Mouse (Mus musculus): ENCODE results near the gene Sema4c. TPM values are rescaled to one million over a fixed set of nuclear protein-coding genes. Genes with fewer than 3 reads are reported as not detected.

The Sema4c gene
- total and polyA plus RNA-seq, 3 experiments = 0.19 to 1.4 TPM; not detected in 1

DNA sequence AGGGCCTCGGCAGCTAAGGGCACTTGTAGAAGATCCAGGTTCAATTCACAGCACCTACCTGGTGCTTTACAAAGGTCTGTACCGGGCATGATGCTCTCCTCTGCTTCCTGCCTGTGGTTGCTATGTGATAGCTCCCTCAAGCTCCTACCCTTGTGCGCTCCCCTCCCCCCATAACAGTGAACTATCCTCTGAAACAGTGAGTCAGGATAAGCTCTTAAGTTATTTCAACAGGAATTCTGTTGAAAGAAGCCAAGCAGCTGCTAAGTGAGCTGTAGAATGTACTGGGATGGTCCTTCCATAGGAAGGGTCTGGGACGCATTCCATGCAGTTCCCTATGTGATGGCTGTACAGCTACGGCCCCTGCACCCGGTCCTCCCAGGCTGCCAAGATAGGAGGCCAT is 24.6 kb downstream of the Sema4c start:
- no peak overlapping the region for H3K9ac ChIP-seq (ENCODE audit: control insufficient read depth, low read depth, low read length, poor library complexity, severe bottlenecking)
- peaks cover 0 to 5% of the 10 kb centered on the region in 2 experiments; a peak in 2 of 4 replicates for H3K4me1 ChIP-seq (ENCODE audit: control insufficient read depth in 1 of 2, insufficient read depth in 2 of 2, low read length in 2 of 2)
- DNase-seq (ENCODE audit: low read depth, low spot score) = no peak
- no peaks in the 10 kb centered on the region for H3K79me2 ChIP-seq (ENCODE audit: control insufficient read depth, insufficient read depth, low read length, poor library complexity)
- H3K27ac ChIP-seq (ENCODE audit: control insufficient read depth, low read depth, low read length) = no peak overlapping the region
- no peaks in the 10 kb centered on the region for H3K9me3 ChIP-seq (replicated peaks; ENCODE audit: insufficient read depth, low read length)
- H3K36me3 ChIP-seq (ENCODE audit: control insufficient read depth in 1 of 2, insufficient read depth in 2 of 2, low read length in 2 of 2) = peaks cover 0 to 1% of the 10 kb centered on the region in 2 experiments; a peak in 1 of 4 replicates
- TF ChIP-seq HCFC1 (IDR thresholded peaks at IDR 0.05; ENCODE audit: low read depth, low read length) (no peak), TBP (IDR thresholded peaks at IDR 0.05; ENCODE audit: low read depth, low read length) (no peak), MYB (IDR thresholded peaks at IDR 0.05; ENCODE audit: low read depth, low read length) (no peak), POLR2AphosphoS5 (IDR thresholded peaks at IDR 0.05; ENCODE audit: borderline replicate concordance, low read depth, low read length) (no peak), E2F4 (IDR thresholded peaks at IDR 0.05; ENCODE audit: borderline replicate concordance, low read depth, low read length) (no peak), ZKSCAN1 (IDR thresholded peaks at IDR 0.05; ENCODE audit: low read depth, low read length) (no peak)
- H3K4me3 ChIP-seq (ENCODE audit: control insufficient read depth in 1 of 2, insufficient read depth in 1 of 2, low read depth in 2 of 2, low read length in 2 of 2) = no peak overlapping the region
- H3K27me3 ChIP-seq (ENCODE audit: control insufficient read depth in 1 of 2, insufficient read depth in 2 of 2, low read length in 2 of 2) = no peaks in the 10 kb centered on the region

DNA sequence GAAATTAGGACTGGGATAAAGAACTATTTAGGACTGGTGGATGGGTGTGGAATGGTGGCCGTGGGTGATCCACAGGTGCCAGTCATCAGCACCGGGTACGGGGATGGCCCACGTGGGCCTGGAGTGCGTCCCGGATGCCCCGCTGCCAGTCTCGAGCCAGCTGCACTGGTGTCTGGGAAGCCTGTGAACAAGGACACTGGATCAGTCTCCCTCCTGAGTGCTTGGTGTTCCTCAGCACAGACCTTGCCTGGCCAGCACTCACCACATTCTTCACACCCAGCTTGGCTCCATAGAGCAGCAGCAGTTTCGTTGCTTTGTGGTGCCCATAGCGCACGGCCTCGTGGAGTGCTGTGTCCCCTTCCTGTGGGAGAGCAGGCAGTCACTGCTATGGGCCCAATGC is 26.7 kb downstream of the Sema4c start:
- peaks cover 0 to 5% of the 10 kb centered on the region in 2 experiments; a peak in 2 of 4 replicates for H3K36me3 ChIP-seq (ENCODE audit: control insufficient read depth in 1 of 2, insufficient read depth in 2 of 2, low read length in 2 of 2)
- TF ChIP-seq MAX (IDR thresholded peaks at IDR 0.05; ENCODE audit: low read length) = no peak
- no peak for TF ChIP-seq MAFK (IDR thresholded peaks at IDR 0.05; ENCODE audit: borderline replicate concordance, low read depth, low read length)
- no peak for TF ChIP-seq GABPA (IDR thresholded peaks at IDR 0.05; ENCODE audit: low read depth, low read length)
- no peak for TF ChIP-seq POLR2A (IDR thresholded peaks at IDR 0.05; ENCODE audit: control insufficient read depth in 1 of 2, insufficient read depth in 1 of 2, low read depth in 1 of 2, low read length in 2 of 2, poor library complexity in 1 of 2)
- TF ChIP-seq EP300 (IDR thresholded peaks at IDR 0.05; ENCODE audit: low read depth in 1 of 2, low read length in 2 of 2) = no peak
- no peak for TF ChIP-seq CHD2 (IDR thresholded peaks at IDR 0.05; ENCODE audit: low read length)
- no peak overlapping the region for H3K4me3 ChIP-seq (ENCODE audit: control insufficient read depth in 1 of 2, insufficient read depth in 1 of 2, low read depth in 2 of 2, low read length in 2 of 2)

DNA sequence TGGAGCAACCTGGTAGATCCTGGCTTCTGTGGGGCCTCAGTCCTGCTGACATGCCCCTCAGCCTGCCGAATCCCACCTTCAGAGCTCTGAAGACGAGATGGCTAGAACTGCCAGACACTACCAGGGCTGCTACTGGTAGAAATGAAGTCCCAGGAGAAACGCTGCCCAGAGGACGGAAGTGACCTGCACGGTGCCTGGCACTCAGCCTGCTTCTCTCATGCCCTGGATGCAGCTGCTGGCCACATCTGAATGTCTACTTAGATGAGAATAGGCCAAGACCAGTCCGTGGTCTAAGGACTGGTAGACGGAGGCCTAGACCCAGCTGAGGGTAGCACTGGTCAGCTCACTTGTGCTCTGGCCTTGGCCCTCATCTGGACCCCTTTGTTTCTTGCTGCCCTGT is 27.2 kb downstream of the Sema4c start:
- Histone ChIP-seq H3K9me3 (replicated peaks; ENCODE audit: insufficient read depth, low read length) (no peaks in the 10 kb centered on the region), H3K4me1 (ENCODE audit: control insufficient read depth in 1 of 2, insufficient read depth in 2 of 2, low read length in 2 of 2) (peaks cover 0 to 7% of the 10 kb centered on the region in 2 experiments; a peak in 2 of 4 replicates), H3K79me2 (ENCODE audit: control insufficient read depth, insufficient read depth, low read length, poor library complexity) (no peaks in the 10 kb centered on the region), H3K36me3 (ENCODE audit: control insufficient read depth in 1 of 2, insufficient read depth in 2 of 2, low read length in 2 of 2) (peaks cover 0 to 5% of the 10 kb centered on the region in 2 experiments; a peak in 2 of 4 replicates), H3K4me3 (ENCODE audit: control insufficient read depth in 1 of 2, insufficient read depth in 1 of 2, low read depth in 2 of 2, low read length in 2 of 2) (no peak overlapping the region), H3K27me3 (ENCODE audit: control insufficient read depth in 1 of 2, insufficient read depth in 2 of 2, low read length in 2 of 2) (no peaks in the 10 kb centered on the region), H3K9ac (ENCODE audit: control insufficient read depth, low read depth, low read length, poor library complexity, severe bottlenecking) (no peak overlapping the region), H3K27ac (ENCODE audit: control insufficient read depth, low read depth, low read length) (no peak overlapping the region)
- DNase-seq (ENCODE audit: low read depth, low spot score) = no peak
- TF ChIP-seq USF2 (IDR thresholded peaks at IDR 0.05; ENCODE audit: borderline replicate concordance in 1 of 2, insufficient read depth in 1 of 2, low read depth in 1 of 2, low read length in 2 of 2) (no peak), ZNF384 (IDR thresholded peaks at IDR 0.05; ENCODE audit: low read depth, low read length) (no peak), MYC (IDR thresholded peaks at IDR 0.05; ENCODE audit: low read depth, low read length) (no peak), MAFK (IDR thresholded peaks at IDR 0.05; ENCODE audit: borderline replicate concordance, low read depth, low read length) (no peak), BHLHE40 (IDR thresholded peaks at IDR 0.05; ENCODE audit: borderline replicate concordance, low read depth, low read length) (no peak), ZMIZ1 (IDR thresholded peaks at IDR 0.05; ENCODE audit: low read depth, low read length) (no peak), JUND (IDR thresholded peaks at IDR 0.05; ENCODE audit: low read depth, low read length) (no peak), HCFC1 (IDR thresholded peaks at IDR 0.05; ENCODE audit: low read depth, low read length) (no peak), USF1 (IDR thresholded peaks at IDR 0.05; ENCODE audit: low read depth, low read length) (no peak), SMC3 (IDR thresholded peaks at IDR 0.05; ENCODE audit: low read depth, low read length) (no peak), ZC3H11A (IDR thresholded peaks at IDR 0.05; ENCODE audit: low read depth, low read length) (no peak), KAT2A (conservative IDR thresholded peaks at IDR 0.05; ENCODE audit: low read depth, low read length) (no peak), RAD21 (IDR thresholded peaks at IDR 0.05; ENCODE audit: low read depth, low read length) (no peak)

More for the DNA sequence above, 26.7 kb downstream of the Sema4c start:
- DNase-seq (ENCODE audit: low read depth, low spot score) = no peak
- Histone ChIP-seq H3K4me1 (ENCODE audit: control insufficient read depth in 1 of 2, insufficient read depth in 2 of 2, low read length in 2 of 2) (peaks cover 0 to 7% of the 10 kb centered on the region in 2 experiments; a peak in 2 of 4 replicates), H3K27ac (ENCODE audit: control insufficient read depth, low read depth, low read length) (no peak overlapping the region), H3K79me2 (ENCODE audit: control insufficient read depth, insufficient read depth, low read length, poor library complexity) (no peaks in the 10 kb centered on the region), H3K9ac (ENCODE audit: control insufficient read depth, low read depth, low read length, poor library complexity, severe bottlenecking) (no peak overlapping the region), H3K9me3 (replicated peaks; ENCODE audit: insufficient read depth, low read length) (no peaks in the 10 kb centered on the region), H3K27me3 (ENCODE audit: control insufficient read depth in 1 of 2, insufficient read depth in 2 of 2, low read length in 2 of 2) (no peaks in the 10 kb centered on the region)
